Mouse (Mus musculus): ENCODE measurements around the gene Nacc1. TPM values are rescaled to one million over a fixed set of nuclear protein-coding genes. Genes with fewer than 3 reads are reported as not detected.

Nacc1 gene
- polyA plus RNA-seq, 1 experiment from 2014 or later, result 14.5 TPM

- Histone ChIP-seq H3K9me3 (replicated peaks; ENCODE audit: control insufficient read depth, low read length) (no peaks in the 10 kb centered on the region), H3K36me3 (ENCODE audit: control insufficient read depth, insufficient read depth, low read length) (no peaks in the 10 kb centered on the region), H3K27me3 (ENCODE audit: control insufficient read depth, insufficient read depth, low read length) (no peaks in the 10 kb centered on the region), H3K9ac (ENCODE audit: low read length) (no peak overlapping the region), H3K4me2 (ENCODE audit: low read depth, low read length) (peak overlapping the region; percentile 85; the same call in 1 of the 2 replicates), H3K4me1 (ENCODE audit: control insufficient read depth, insufficient read depth, low read length) (peaks cover 40% of the 10 kb centered on the region), H3K4me3 (replicated peaks; ENCODE audit: low read length) (no peak overlapping the region), H3K27ac (ENCODE audit: low read length) (peak overlapping the region; percentile 99)
- ATAC-seq (ENCODE audit: insufficient read depth, low FRiP score), result no peak
- 38% methylated on average over 4 of the region's 4 CpGs for WGBS
Observed at GRCm38 (mm10) chr8:84657680-84658079, 30.0 kb downstream of the Nacc1 start.

- H3K9ac ChIP-seq (ENCODE audit: low read length), result peak overlapping the region; percentile 83
- ATAC-seq (ENCODE audit: insufficient read depth, low FRiP score), result no peak
- peaks cover 40% of the 10 kb centered on the region for H3K4me1 ChIP-seq (ENCODE audit: control insufficient read depth, insufficient read depth, low read length)
Observed at GRCm38 (mm10) chr8:84657203-84657602, 30.5 kb downstream of the Nacc1 start.

GRCm38 (mm10) chr8:84656641-84657126, 31.0 kb downstream of the Nacc1 start:
- H3K4me3 ChIP-seq (replicated peaks; ENCODE audit: low read length), result peak overlapping the region; percentile 41
- peak overlapping the region; percentile 99 for H3K27ac ChIP-seq (ENCODE audit: low read length)
- WGBS, result under 1% methylated on average over 23 of the region's 23 CpGs
- peaks cover 40% of the 10 kb centered on the region for H3K4me1 ChIP-seq (ENCODE audit: control insufficient read depth, insufficient read depth, low read length)
- peak; percentile 85 for ATAC-seq (ENCODE audit: insufficient read depth, low FRiP score)
- H3K36me3 ChIP-seq (ENCODE audit: control insufficient read depth, insufficient read depth, low read length), result no peaks in the 10 kb centered on the region
- H3K4me2 ChIP-seq (ENCODE audit: low read depth, low read length), result peak overlapping the region; percentile 85
- peak overlapping the region; percentile 83 for H3K9ac ChIP-seq (ENCODE audit: low read length)
- no peaks in the 10 kb centered on the region for H3K9me3 ChIP-seq (replicated peaks; ENCODE audit: control insufficient read depth, low read length)
- H3K27me3 ChIP-seq (ENCODE audit: control insufficient read depth, insufficient read depth, low read length), result no peaks in the 10 kb centered on the region

More at GRCm38 (mm10) chr8:84657203-84657602, 30.5 kb downstream of the Nacc1 start:
- Histone ChIP-seq H3K27me3 (ENCODE audit: control insufficient read depth, insufficient read depth, low read length) (no peaks in the 10 kb centered on the region), H3K4me2 (ENCODE audit: low read depth, low read length) (peak overlapping the region; percentile 85), H3K4me3 (replicated peaks; ENCODE audit: low read length) (peak overlapping the region; percentile 41), H3K27ac (ENCODE audit: low read length) (peak overlapping the region; percentile 99), H3K36me3 (ENCODE audit: control insufficient read depth, insufficient read depth, low read length) (no peaks in the 10 kb centered on the region), H3K9me3 (replicated peaks; ENCODE audit: control insufficient read depth, low read length) (no peaks in the 10 kb centered on the region)

- peak overlapping the region; percentile 99 for H3K27ac ChIP-seq (ENCODE audit: low read length)
- peak overlapping the region; percentile 83 for H3K9ac ChIP-seq (ENCODE audit: low read length)
- no peaks in the 10 kb centered on the region for H3K36me3 ChIP-seq (ENCODE audit: control insufficient read depth, insufficient read depth, low read length)
- WGBS, result 1% methylated on average over 10 of the region's 10 CpGs
- H3K9me3 ChIP-seq (replicated peaks; ENCODE audit: control insufficient read depth, low read length), result no peaks in the 10 kb centered on the region
- H3K4me2 ChIP-seq (ENCODE audit: low read depth, low read length), result peak overlapping the region; percentile 85
- ATAC-seq (ENCODE audit: insufficient read depth, low FRiP score), result no peak
- peaks cover 40% of the 10 kb centered on the region for H3K4me1 ChIP-seq (ENCODE audit: control insufficient read depth, insufficient read depth, low read length)
- no peaks in the 10 kb centered on the region for H3K27me3 ChIP-seq (ENCODE audit: control insufficient read depth, insufficient read depth, low read length)
- H3K4me3 ChIP-seq (replicated peaks; ENCODE audit: low read length), result peak overlapping the region; percentile 41
Observed at GRCm38 (mm10) chr8:84656191-84656525, 31.5 kb downstream of the Nacc1 start.

- peak; percentile 61; the same call in 1 of the 2 replicates for ATAC-seq (ENCODE audit: insufficient read depth, low FRiP score)
- H3K36me3 ChIP-seq (ENCODE audit: control insufficient read depth, insufficient read depth, low read length), result no peaks in the 10 kb centered on the region
- WGBS, result 3% methylated on average over 15 of the region's 15 CpGs
- peak overlapping the region; percentile 99 for H3K27ac ChIP-seq (ENCODE audit: low read length)
- no peaks in the 10 kb centered on the region for H3K27me3 ChIP-seq (ENCODE audit: control insufficient read depth, insufficient read depth, low read length)
- H3K4me3 ChIP-seq (replicated peaks; ENCODE audit: low read length), result peak overlapping the region; percentile 41
- peak overlapping the region; percentile 85 for H3K4me2 ChIP-seq (ENCODE audit: low read depth, low read length)
- H3K4me1 ChIP-seq (ENCODE audit: control insufficient read depth, insufficient read depth, low read length), result peaks cover 40% of the 10 kb centered on the region
- no peaks in the 10 kb centered on the region for H3K9me3 ChIP-seq (replicated peaks; ENCODE audit: control insufficient read depth, low read length)
- peak overlapping the region; percentile 83 for H3K9ac ChIP-seq (ENCODE audit: low read length)
Observed at GRCm38 (mm10) chr8:84655336-84656190, 32.1 kb downstream of the Nacc1 start.

- peaks cover 38% of the 10 kb centered on the region for H3K4me1 ChIP-seq (ENCODE audit: control insufficient read depth, insufficient read depth, low read length)
- no peaks in the 10 kb centered on the region for H3K9me3 ChIP-seq (replicated peaks; ENCODE audit: control insufficient read depth, low read length)
- no peak overlapping the region for H3K9ac ChIP-seq (ENCODE audit: low read length)
- no peaks in the 10 kb centered on the region for H3K27me3 ChIP-seq (ENCODE audit: control insufficient read depth, insufficient read depth, low read length)
- H3K36me3 ChIP-seq (ENCODE audit: control insufficient read depth, insufficient read depth, low read length), result no peaks in the 10 kb centered on the region
- no peak for ATAC-seq (ENCODE audit: insufficient read depth, low FRiP score)
- no peak overlapping the region for H3K4me3 ChIP-seq (replicated peaks; ENCODE audit: low read length)
- no peak overlapping the region for H3K4me2 ChIP-seq (ENCODE audit: low read depth, low read length)
- WGBS, result 50% methylated on average over 4 of the region's 4 CpGs
- H3K27ac ChIP-seq (ENCODE audit: low read length), result peak overlapping the region; percentile 99
Observed at GRCm38 (mm10) chr8:84654597-84654996, 33.1 kb downstream of the Nacc1 start.

- Histone ChIP-seq H3K9me3 (replicated peaks; ENCODE audit: control insufficient read depth, low read length) (no peaks in the 10 kb centered on the region), H3K9ac (ENCODE audit: low read length) (no peak overlapping the region), H3K27me3 (ENCODE audit: control insufficient read depth, insufficient read depth, low read length) (no peaks in the 10 kb centered on the region), H3K36me3 (ENCODE audit: control insufficient read depth, insufficient read depth, low read length) (no peaks in the 10 kb centered on the region), H3K4me1 (ENCODE audit: control insufficient read depth, insufficient read depth, low read length) (peaks cover 30% of the 10 kb centered on the region), H3K27ac (ENCODE audit: low read length) (no peak overlapping the region), H3K4me2 (ENCODE audit: low read depth, low read length) (no peak overlapping the region), H3K4me3 (replicated peaks; ENCODE audit: low read length) (no peak overlapping the region)
- ATAC-seq (ENCODE audit: insufficient read depth, low FRiP score), result no peak
- WGBS, result 64% methylated on average over 9 of the region's 9 CpGs
Observed at GRCm38 (mm10) chr8:84653092-84653631, 34.5 kb downstream of the Nacc1 start.

- Histone ChIP-seq H3K27me3 (ENCODE audit: control insufficient read depth, insufficient read depth, low read length) (no peaks in the 10 kb centered on the region), H3K36me3 (ENCODE audit: control insufficient read depth, insufficient read depth, low read length) (no peaks in the 10 kb centered on the region), H3K4me2 (ENCODE audit: low read depth, low read length) (no peak overlapping the region), H3K4me3 (replicated peaks; ENCODE audit: low read length) (no peak overlapping the region), H3K4me1 (ENCODE audit: control insufficient read depth, insufficient read depth, low read length) (peaks cover 14% of the 10 kb centered on the region), H3K9me3 (replicated peaks; ENCODE audit: control insufficient read depth, low read length) (no peaks in the 10 kb centered on the region), H3K9ac (ENCODE audit: low read length) (no peak overlapping the region; the same call in 1 of the 2 replicates), H3K27ac (ENCODE audit: low read length) (peak overlapping the region; percentile 14; the same call in 1 of the 2 replicates)
- ATAC-seq (ENCODE audit: insufficient read depth, low FRiP score), result no peak
- 39% methylated on average over 3 of the region's 3 CpGs for WGBS
Observed at GRCm38 (mm10) chr8:84650213-84650612, 37.4 kb downstream of the Nacc1 start.

- peaks cover 9% of the 10 kb centered on the region for H3K4me1 ChIP-seq (ENCODE audit: control insufficient read depth, insufficient read depth, low read length)
- no peak; the same call in 1 of the 2 replicates for ATAC-seq (ENCODE audit: insufficient read depth, low FRiP score)
- 0 out of 2 replicates have a peak overlapping the region, but pooled peaks have one; percentile 46 for H3K9ac ChIP-seq (ENCODE audit: low read length)
- no peak overlapping the region for H3K27ac ChIP-seq (ENCODE audit: low read length)
- H3K4me2 ChIP-seq (ENCODE audit: low read depth, low read length), result peak overlapping the region; percentile 51
- no peaks in the 10 kb centered on the region for H3K9me3 ChIP-seq (replicated peaks; ENCODE audit: control insufficient read depth, low read length)
- no peaks in the 10 kb centered on the region for H3K36me3 ChIP-seq (ENCODE audit: control insufficient read depth, insufficient read depth, low read length)
- H3K4me3 ChIP-seq (replicated peaks; ENCODE audit: low read length), result peak overlapping the region; percentile 21
- H3K27me3 ChIP-seq (ENCODE audit: control insufficient read depth, insufficient read depth, low read length), result no peaks in the 10 kb centered on the region
- 3% methylated on average over 14 of the region's 14 CpGs for WGBS
Observed at GRCm38 (mm10) chr8:84647461-84647901, 40.2 kb downstream of the Nacc1 start.
